Mouse (Mus musculus) limb, embryonic 14.5 days (tissue): ENCODE data around the gene 9330161L09Rik. TPM values are rescaled to one million over a fixed set of nuclear protein-coding genes. Genes with fewer than 3 reads are reported as not detected.

ENCODE experiments used
- ATAC-seq: fragments of 200-750 bp; cut with Nextera tagmentation; 2 replicates; pipeline ENCODE4 v1.8.0; 2017; ENCODE audit warnings: low read depth, moderate number of reproducible peaks, moderate TSS enrichment; ENCODE audit not compliant: low FRiP score
- DNase-seq: peaks from one replicate; pipeline ENCODE4 v3.0.0-alpha.2; 2015; ENCODE audit warnings: low spot score
- H3K27ac ChIP-seq: fragments of 300-500 bp; sonication (generic); replicated peaks from 2 replicates; pipeline ENCODE4 v1.5.1; 2014; ENCODE audit warnings: low read depth, mild to moderate bottlenecking, low read length, moderate library complexity, mixed read lengths
- H3K27me3 ChIP-seq: fragments of 300-500 bp; sonication (generic); 2 replicates; pipeline ENCODE4 v1.6.1; 2014; ENCODE audit warnings: low read length, mixed read lengths; ENCODE audit not compliant: control insufficient read depth, insufficient read depth
- H3K36me3 ChIP-seq: fragments of 300-500 bp; sonication (generic); 2 replicates; pipeline ENCODE4 v1.6.1; 2014; ENCODE audit warnings: mild to moderate bottlenecking, low read length, moderate library complexity, mixed read lengths; ENCODE audit not compliant: control insufficient read depth, insufficient read depth
- H3K4me1 ChIP-seq: fragments of 300-500 bp; sonication (generic); 2 replicates; pipeline ENCODE4 v1.6.1; 2014; ENCODE audit warnings: antibody characterized with exemption, low read length, mixed read lengths; ENCODE audit not compliant: control insufficient read depth, insufficient read depth
- H3K4me2 ChIP-seq: fragments of 300-500 bp; sonication (generic); replicated peaks from 2 replicates; pipeline ENCODE4 v1.6.1; 2014; ENCODE audit warnings: low read depth, mild to moderate bottlenecking, low read length, moderate library complexity; ENCODE audit not compliant: severe bottlenecking
- H3K4me3 ChIP-seq: fragments of 300-500 bp; sonication (generic); replicated peaks from 2 replicates; pipeline ENCODE4 v1.5.1; 2014; ENCODE audit warnings: low read length
- H3K9ac ChIP-seq: fragments of 300-500 bp; sonication (generic); 2 replicates; pipeline ENCODE4 v1.6.1; 2014; ENCODE audit warnings: mild to moderate bottlenecking, low read depth, low read length, moderate library complexity; ENCODE audit not compliant: severe bottlenecking
- H3K9me3 ChIP-seq: fragments of 300-500 bp; sonication (generic); 2 replicates; pipeline ENCODE4 v1.6.1; 2016; ENCODE audit warnings: low read length; ENCODE audit not compliant: control insufficient read depth
- POLR2A ChIP-seq: fragments of 200-500 bp; IDR thresholded peaks from 2 replicates; pipeline ENCODE4 v1.8.0; 2012; ENCODE audit warnings: inconsistent platforms, mild to moderate bottlenecking, moderate library complexity, borderline replicate concordance; ENCODE audit not compliant: insufficient read depth, insufficient read length; ENCODE audit errors: extremely low read depth
- WGBS: fragments of 180-500 bp; shearing (Covaris S2); extraction: QIAGEN DNeasy Blood & Tissue Kit; methylation state at CpG from one replicate; pipeline ENCODE4 v1.1.7; 2014; 5-methylcytosine and 5-hydroxymethylcytosine counted together
- polyA plus RNA-seq, 2 experiments: library from polyadenylated mRNA; depleted of rRNA in 1 of 2; stranded (reverse) in 1 of 2; unstranded in 1 of 2; fragments of >200 nt; fragmentation: Nextera tagmentation in 1 of 2; extraction: Ambion mirVana in 1 of 2; gene quantifications; 2 replicates each; pipeline versions ENCODE4 v1.2.1 to v1.2.3; 2012 to 2014

Gene 9330161L09Rik
- polyA plus RNA-seq, 2 experiments, result 0.32 to 0.47 TPM

DNA sequence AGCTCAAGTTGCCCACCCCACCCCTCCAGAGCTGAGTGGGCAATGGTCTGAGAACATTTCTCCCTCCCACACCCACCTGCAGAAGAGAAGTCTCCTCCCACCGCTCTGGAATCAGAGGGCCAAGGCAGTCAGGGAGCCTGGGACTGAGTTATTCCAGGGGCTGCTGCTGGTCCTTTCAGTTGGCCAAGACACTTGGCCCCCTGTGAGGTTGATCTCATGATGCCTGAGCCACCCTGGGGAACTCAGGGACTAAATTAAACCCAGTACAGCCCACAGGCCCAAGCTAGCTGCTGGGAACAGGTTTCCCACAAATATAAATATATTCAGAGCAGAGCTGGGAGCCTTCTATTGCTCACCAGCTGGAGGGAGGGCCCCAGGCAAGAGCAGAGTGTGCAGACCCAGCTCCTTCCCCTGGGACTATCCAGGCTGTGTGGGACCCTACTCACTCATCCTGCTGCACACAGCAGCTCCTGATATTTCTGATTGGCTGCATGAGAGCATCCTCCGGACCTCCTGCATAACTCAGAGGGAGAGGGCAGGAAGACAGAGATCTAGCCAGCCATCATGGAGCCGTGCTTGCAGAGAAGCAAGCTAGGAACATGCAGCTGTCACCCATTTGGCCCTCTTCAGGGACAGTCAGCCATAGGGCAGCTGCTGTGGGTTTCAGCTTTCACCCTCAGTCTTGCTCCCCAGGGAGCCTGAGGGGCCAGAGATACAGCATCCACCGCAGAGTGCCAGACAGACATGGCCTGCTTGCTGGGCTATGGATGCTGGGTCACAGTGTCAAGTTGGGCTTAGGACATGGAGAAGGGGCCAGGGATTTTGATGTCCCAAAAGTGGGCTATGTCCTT lies 48.4 kb downstream of the 9330161L09Rik start:
- H3K36me3 ChIP-seq, result no peaks in the 10 kb centered on the region
- H3K4me1 ChIP-seq, result no peaks in the 10 kb centered on the region
- H3K4me2 ChIP-seq, result no peak overlapping the region
- H3K27ac ChIP-seq, result no peak overlapping the region
- H3K9ac ChIP-seq, result no peak overlapping the region
- 44% methylated on average over 4 of the region's 4 CpGs for WGBS
- no peaks in the 10 kb centered on the region for H3K9me3 ChIP-seq
- TF ChIP-seq POLR2A, result no peak
- H3K4me3 ChIP-seq, result no peak overlapping the region
- DNase-seq (peak; percentile 42), ATAC-seq (peak; percentile 66)
- H3K27me3 ChIP-seq, result no peaks in the 10 kb centered on the region

DNA sequence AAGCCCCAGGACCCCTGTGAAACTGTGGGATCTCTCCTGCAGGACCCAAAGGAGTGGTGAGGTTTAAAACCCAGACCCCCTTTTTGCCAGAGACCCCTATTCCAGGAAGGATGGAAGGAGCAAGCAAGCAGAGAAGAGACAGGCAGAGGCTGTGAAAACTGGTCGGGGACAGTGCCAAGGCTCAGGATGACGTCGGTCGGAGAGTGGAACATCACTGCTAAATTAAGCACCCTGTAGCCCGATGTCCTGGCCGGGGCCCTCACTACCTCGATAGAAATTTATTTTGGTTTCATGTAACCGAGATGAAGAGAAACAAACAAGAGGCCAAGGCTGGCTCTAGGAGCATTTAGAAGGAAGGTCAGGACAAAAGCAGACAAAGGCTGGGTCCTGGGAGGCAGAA lies 49.4 kb downstream of the 9330161L09Rik start:
- Histone ChIP-seq H3K4me1 (no peaks in the 10 kb centered on the region), H3K27ac (no peak overlapping the region), H3K9me3 (no peaks in the 10 kb centered on the region), H3K36me3 (no peaks in the 10 kb centered on the region), H3K4me3 (no peak overlapping the region), H3K4me2 (no peak overlapping the region), H3K27me3 (no peaks in the 10 kb centered on the region), H3K9ac (no peak overlapping the region)
- 83% methylated on average over 8 of the region's 8 CpGs for WGBS
- ATAC-seq (no peak), DNase-seq (no peak)
- no peak for TF ChIP-seq POLR2A

Other genes starting within 250 kb of the 9330161L09Rik start
- 1.5 and 1.6 TPM in 2 replicates for gene Prima1, start 165.7 kb downstream of the 9330161L09Rik start, polyA plus RNA-seq (2012; rRNA removed)
- gene Prima1, start 165.7 kb downstream of the 9330161L09Rik start, polyA plus RNA-seq (2014; fragmentation: Nextera tagmentation; extraction: Ambion mirVana), result 0.48 and 0.53 TPM in 2 replicates
- gene Fam181a, start 96.8 kb downstream of the 9330161L09Rik start, polyA plus RNA-seq (2012; rRNA removed), result 0.16 and 0.31 TPM in 2 replicates
- 0.14 TPM in 1 of 2 replicates, not detected in the other for gene Fam181a, start 96.8 kb downstream of the 9330161L09Rik start, polyA plus RNA-seq (2014; fragmentation: Nextera tagmentation; extraction: Ambion mirVana)
- gene Asb2, start 51.8 kb downstream of the 9330161L09Rik start, polyA plus RNA-seq (2012; rRNA removed), result 13.8 and 18.2 TPM in 2 replicates
- 7.4 and 11.7 TPM in 2 replicates for gene Asb2, start 51.8 kb downstream of the 9330161L09Rik start, polyA plus RNA-seq (2014; fragmentation: Nextera tagmentation; extraction: Ambion mirVana)
- 9.5 and 10.5 TPM in 2 replicates for gene Otub2, start 19.1 kb downstream of the 9330161L09Rik start, polyA plus RNA-seq (2012; rRNA removed)
- 13.2 and 14.0 TPM in 2 replicates for gene Otub2, start 19.1 kb downstream of the 9330161L09Rik start, polyA plus RNA-seq (2014; fragmentation: Nextera tagmentation; extraction: Ambion mirVana)
- 44.1 and 53.2 TPM in 2 replicates for gene Ddx24, start 18.0 kb upstream of the 9330161L09Rik start, polyA plus RNA-seq (2012; rRNA removed)
- 81.5 and 91.3 TPM in 2 replicates for gene Ddx24, start 18.0 kb upstream of the 9330161L09Rik start, polyA plus RNA-seq (2014; fragmentation: Nextera tagmentation; extraction: Ambion mirVana)
- gene Ifi27, start 26.4 kb upstream of the 9330161L09Rik start, polyA plus RNA-seq (2012; rRNA removed), result 87.1 and 100 TPM in 2 replicates
- 49.5 and 50.5 TPM in 2 replicates for gene Ifi27, start 26.4 kb upstream of the 9330161L09Rik start, polyA plus RNA-seq (2014; fragmentation: Nextera tagmentation; extraction: Ambion mirVana)
- gene Ifi27l2a, start 35.9 kb upstream of the 9330161L09Rik start, polyA plus RNA-seq (2012; rRNA removed), result 10.2 and 14.8 TPM in 2 replicates
- 12.3 and 14.0 TPM in 2 replicates for gene Ifi27l2a, start 35.9 kb upstream of the 9330161L09Rik start, polyA plus RNA-seq (2014; fragmentation: Nextera tagmentation; extraction: Ambion mirVana)
- gene Ifi27l2b, start 49.4 kb upstream of the 9330161L09Rik start, polyA plus RNA-seq (2012; rRNA removed), result not detected in 2 replicates
- gene Ifi27l2b, start 49.4 kb upstream of the 9330161L09Rik start, polyA plus RNA-seq (2014; fragmentation: Nextera tagmentation; extraction: Ambion mirVana), result not detected in 2 replicates
- gene Ppp4r4, start 124.5 kb upstream of the 9330161L09Rik start, polyA plus RNA-seq (2012; rRNA removed), result 1.4 and 1.9 TPM in 2 replicates
- gene Ppp4r4, start 124.5 kb upstream of the 9330161L09Rik start, polyA plus RNA-seq (2014; fragmentation: Nextera tagmentation; extraction: Ambion mirVana), result 0.62 and 1.2 TPM in 2 replicates
- 0.01 TPM in 1 of 2 replicates, not detected in the other for gene Serpina10, start 223.6 kb upstream of the 9330161L09Rik start, polyA plus RNA-seq (2012; rRNA removed)
- gene Serpina10, start 223.6 kb upstream of the 9330161L09Rik start, polyA plus RNA-seq (2014; fragmentation: Nextera tagmentation; extraction: Ambion mirVana), result not detected in 2 replicates
- 0.04 and 0.34 TPM in 2 replicates for gene Serpina6, start 249.4 kb upstream of the 9330161L09Rik start, polyA plus RNA-seq (2012; rRNA removed)
- not detected in 2 replicates for gene Serpina6, start 249.4 kb upstream of the 9330161L09Rik start, polyA plus RNA-seq (2014; fragmentation: Nextera tagmentation; extraction: Ambion mirVana)